In genomic region chr2:32908796-32909195, GRCm38 (mm10) we compare ENCODE assay signal across 8 mouse cellular contexts. TPM values are rescaled to one million over a fixed set of nuclear protein-coding genes. Genes with fewer than 3 reads are reported as not detected.
A peak's percentile ranks its signal among the peaks of the same experiment; 100 is the strongest.
DNase-seq lines count a peak whose midpoint lies in the region; ATAC-seq and TF ChIP-seq lines count a peak whose summit lies in the region.

No protein-coding gene starts in this region.

- TF ChIP-seq POLR2A in heart, adult 2 months (IDR thresholded peaks at IDR 0.05; ENCODE audit: insufficient read depth, low read depth, low read length), result no peak

- H3K9me3 ChIP-seq in kidney, embryonic 14.5 days (ENCODE audit: control insufficient read depth, low read length), result no peaks in the 10 kb centered on the region
- no peaks in the 10 kb centered on the region for H3K9me3 ChIP-seq in neural tube, embryonic 12.5 days

- H3K4me1 ChIP-seq in kidney, embryonic 14.5 days (ENCODE audit: control insufficient read depth, insufficient read depth, low read length), result peaks cover 30% of the 10 kb centered on the region
- H3K4me1 ChIP-seq in heart, adult 2 months (ENCODE audit: control insufficient read depth, insufficient read depth, low read length), result peaks cover 23% of the 10 kb centered on the region
- peaks cover 30% of the 10 kb centered on the region for H3K4me1 ChIP-seq in neural tube, embryonic 12.5 days

- no peak overlapping the region for H3K4me2 ChIP-seq in kidney, embryonic 14.5 days (replicated peaks; ENCODE audit: low read depth, low read length)
- H3K4me2 ChIP-seq in neural tube, embryonic 12.5 days (replicated peaks), result 0 out of 2 replicates have a peak overlapping the region, but pooled peaks have one; percentile 12

- H3K27me3 ChIP-seq in kidney, embryonic 14.5 days (ENCODE audit: control insufficient read depth, insufficient read depth, low read length), result no peaks in the 10 kb centered on the region
- H3K27me3 ChIP-seq in heart, adult 2 months (ENCODE audit: control insufficient read depth, insufficient read depth, low read length), result no peaks in the 10 kb centered on the region
- no peaks in the 10 kb centered on the region for H3K27me3 ChIP-seq in neural tube, embryonic 12.5 days (replicated peaks)

- peak overlapping the region; percentile 87 for H3K27ac ChIP-seq in kidney, embryonic 14.5 days (ENCODE audit: low read depth, low read length)
- peak overlapping the region; percentile 74 for H3K27ac ChIP-seq in heart, adult 2 months
- H3K27ac ChIP-seq in neural tube, embryonic 12.5 days, result 0 out of 2 replicates have a peak overlapping the region, but pooled peaks have one; percentile 15

- H3K4me3 ChIP-seq in kidney, embryonic 14.5 days (ENCODE audit: low read length), result no peak overlapping the region
- H3K4me3 ChIP-seq in heart, adult 2 months, result peak overlapping the region; percentile 8; the same call in 1 of the 2 replicates
- H3K4me3 ChIP-seq in neural tube, embryonic 12.5 days, result no peak overlapping the region

- TF ChIP-seq CTCF in heart, adult 2 months (IDR thresholded peaks at IDR 0.05), result no peak

- 46% methylated on average over 11 of the region's 11 CpGs for WGBS in kidney, embryonic 14.5 days
- 14% methylated on average over 11 of the region's 11 CpGs for WGBS in heart, adult 2 months
- 34% methylated on average over 11 of the region's 11 CpGs for WGBS in neural tube, embryonic 12.5 days

- TF ChIP-seq EP300 in heart, adult 2 months (IDR thresholded peaks at IDR 0.05; ENCODE audit: insufficient read depth, low read depth, low read length), result peak; percentile 71

- H3K36me3 ChIP-seq in kidney, embryonic 14.5 days (ENCODE audit: control insufficient read depth, insufficient read depth, low read length), result peaks cover 23% of the 10 kb centered on the region; the same call in 1 of the 2 replicates
- H3K36me3 ChIP-seq in heart, adult 2 months (ENCODE audit: control insufficient read depth, insufficient read depth, low read length), result no peaks in the 10 kb centered on the region; the same call in 1 of the 2 replicates
- peaks cover 18% of the 10 kb centered on the region for H3K36me3 ChIP-seq in neural tube, embryonic 12.5 days

- no peaks in the 10 kb centered on the region for H3K79me2 ChIP-seq in heart, adult 2 months (replicated peaks; ENCODE audit: control insufficient read depth, insufficient read depth, low read length)

- H3K9ac ChIP-seq in kidney, embryonic 14.5 days (ENCODE audit: low read depth, low read length), result peak overlapping the region; percentile 44; the same call in 1 of the 2 replicates
- H3K9ac ChIP-seq in heart, adult 2 months (ENCODE audit: low read depth, low read length), result peak overlapping the region; percentile 19; the same call in 1 of the 2 replicates
- H3K9ac ChIP-seq in neural tube, embryonic 12.5 days, result no peak overlapping the region

- DNase-seq in kidney, adult 9 months, result no peak
- peak; percentile 52 to 60 for DNase-seq in heart, adult 2 months
- peak; percentile 57 for DNase-seq in kidney, postnatal 14 days
- DNase-seq in layer of hippocampus, adult 9-11 months, result no peak
- no peak for DNase-seq in frontal cortex, postnatal 14 days (ENCODE audit: low spot score in 2 of 2)
- DNase-seq in adrenal gland, adult 2 months, result no peak

- ATAC-seq in kidney, embryonic 14.5 days (ENCODE audit: low FRiP score, low TSS enrichment), result no peak
- ATAC-seq in neural tube, embryonic 12.5 days (ENCODE audit: low FRiP score, low read depth), result no peak

- intact Hi-C loops in heart, adult 2 months (cut with DNase I), result no loop called here

RNA-seq across cellular contexts. Expression of gene Fam129b, which starts 32.9 kb away (rescaled TPM):
- polyA plus RNA-seq in kidney, embryonic 14.5 days (2014; fragmentation: Nextera tagmentation; extraction: Ambion mirVana), result 18.2 and 19.9 TPM in 2 replicates
- total RNA-seq in heart, adult 2 months (2021), result 10 to 100 TPM; 19.5 to 20.0 TPM
- 21.0 and 21.5 TPM in 2 replicates for polyA plus RNA-seq in heart, adult 2 months (2012; rRNA removed)
- polyA plus RNA-seq in neural tube, embryonic 12.5 days (2016; fragmentation: Nextera tagmentation; extraction: Ambion mirVana), result 39.6 and 40.3 TPM in 2 replicates
- 10 to 100 TPM; 14.8 to 27.4 TPM for total RNA-seq in adrenal gland, adult 2 months (2021)
- 20.1 and 21.6 TPM in 2 replicates for polyA plus RNA-seq in adrenal gland, adult 2 months (2012; rRNA removed)

RNA-seq across cellular contexts. Expression of gene Rpl12, which starts 52.6 kb away (rescaled TPM):
- 249 and 308 TPM in 2 replicates for polyA plus RNA-seq in kidney, embryonic 14.5 days (2014; fragmentation: Nextera tagmentation; extraction: Ambion mirVana)
- total RNA-seq in heart, adult 2 months (2021), result 10 to 100 TPM; 60.6 to 64.0 TPM
- polyA plus RNA-seq in heart, adult 2 months (2012; rRNA removed), result 150 and 174 TPM in 2 replicates
- 108 and 122 TPM in 2 replicates for polyA plus RNA-seq in neural tube, embryonic 12.5 days (2016; fragmentation: Nextera tagmentation; extraction: Ambion mirVana)
- 100 to 1,000 TPM; 136 to 149 TPM for total RNA-seq in adrenal gland, adult 2 months (2021)
- polyA plus RNA-seq in adrenal gland, adult 2 months (2012; rRNA removed), result 146 and 165 TPM in 2 replicates

RNA-seq across cellular contexts. Expression of gene Lrsam1, which starts 52.6 kb away (rescaled TPM):
- 5.8 and 8.8 TPM in 2 replicates for polyA plus RNA-seq in kidney, embryonic 14.5 days (2014; fragmentation: Nextera tagmentation; extraction: Ambion mirVana)
- 10 to 100 TPM; 12.6 to 16.3 TPM for total RNA-seq in heart, adult 2 months (2021)
- polyA plus RNA-seq in heart, adult 2 months (2012; rRNA removed), result 11.4 and 14.8 TPM in 2 replicates
- polyA plus RNA-seq in neural tube, embryonic 12.5 days (2016; fragmentation: Nextera tagmentation; extraction: Ambion mirVana), result 17.8 and 22.3 TPM in 2 replicates
- total RNA-seq in adrenal gland, adult 2 months (2021), result 10 to 100 TPM; 18.0 to 25.6 TPM
- 24.8 and 26.0 TPM in 2 replicates for polyA plus RNA-seq in adrenal gland, adult 2 months (2012; rRNA removed)

Comparison
In these comparisons a context has a peak if more than half of its experiments do, and no peak if none do; other contexts are left out.
1. DNase-seq: peak in heart, adult 2 months (2 of 2) and kidney, postnatal 14 days (single experiment); none in kidney, adult 9 months (single experiment), layer of hippocampus, adult 9-11 months (single experiment), frontal cortex, postnatal 14 days (0 of 2) and adrenal gland, adult 2 months (single experiment).
2. H3K27ac ChIP-seq: peak in every context shown above with its lines; median percentile 87 in kidney, embryonic 14.5 days; 74 in heart, adult 2 months; 15 in neural tube, embryonic 12.5 days.